Mouse (Mus musculus): Measurements from ENCODE around the gene Kcnk15.

The Kcnk15 gene

GRCm38 (mm10) chr2:163876830-163877498 is 23.5 kb downstream of the Kcnk15 start:
- DNase-seq (ENCODE audit: low read depth): no peak

GRCm38 (mm10) chr2:163880891-163881290 is 27.4 kb downstream of the Kcnk15 start:
- DNase-seq (ENCODE audit: low read depth): no peak

GRCm38 (mm10) chr2:163882859-163883652 is 29.6 kb downstream of the Kcnk15 start:
- DNase-seq (ENCODE audit: low read depth): no peak

- no peak for DNase-seq (ENCODE audit: low read depth)
Observed at GRCm38 (mm10) chr2:163889411-163889810, 36.0 kb downstream of the Kcnk15 start.

- DNase-seq (ENCODE audit: low read depth): no peak
Observed at GRCm38 (mm10) chr2:163890586-163890985, 37.1 kb downstream of the Kcnk15 start.

- DNase-seq (ENCODE audit: low read depth): no peak
Observed at GRCm38 (mm10) chr2:163891271-163891670, 37.8 kb downstream of the Kcnk15 start.

GRCm38 (mm10) chr2:163893446-163894370 is 40.3 kb downstream of the Kcnk15 start:
- no peak for DNase-seq (ENCODE audit: low read depth)

- no peak for DNase-seq (ENCODE audit: low read depth)
Observed at GRCm38 (mm10) chr2:163895156-163895555, 41.7 kb downstream of the Kcnk15 start.

- no peak for DNase-seq (ENCODE audit: low read depth)
Observed at GRCm38 (mm10) chr2:163897026-163897425, 43.6 kb downstream of the Kcnk15 start.

GRCm38 (mm10) chr2:163897988-163898535 is 44.6 kb downstream of the Kcnk15 start:
- no peak for DNase-seq (ENCODE audit: low read depth)

- DNase-seq (ENCODE audit: low read depth): no peak
Observed at GRCm38 (mm10) chr2:163899910-163900411, 46.5 kb downstream of the Kcnk15 start.

GRCm38 (mm10) chr2:163901043-163901442 is 47.6 kb downstream of the Kcnk15 start:
- no peak for DNase-seq (ENCODE audit: low read depth)

- no peak for DNase-seq (ENCODE audit: low read depth)
Observed at GRCm38 (mm10) chr2:163902448-163902847, 49.0 kb downstream of the Kcnk15 start.

- no peak for DNase-seq (ENCODE audit: low read depth)
Observed at GRCm38 (mm10) chr2:163903461-163903860, 50.0 kb downstream of the Kcnk15 start.

- no peak for DNase-seq (ENCODE audit: low read depth)
Observed at GRCm38 (mm10) chr2:163904323-163904722, 50.9 kb downstream of the Kcnk15 start.

GRCm38 (mm10) chr2:163907131-163907530 is 53.7 kb downstream of the Kcnk15 start:
- no peak for DNase-seq (ENCODE audit: low read depth)
